Mouse (Mus musculus) erythroblast, embryonic 14.5 days (primary cell): ENCODE results near the gene Rpain.

ENCODE experiments used
- GATA1 ChIP-seq: IDR thresholded peaks from 2 replicates; pipeline ENCODE4 v1.6.1; 2012; ENCODE audit warnings: low read length, inconsistent platforms, mixed read lengths
- TAL1 ChIP-seq: IDR thresholded peaks from 3 replicates; pipeline ENCODE4 v1.6.1; 2012; ENCODE audit warnings: low read length, inconsistent platforms, mixed read lengths

- TF ChIP-seq TAL1, result no peak
- TF ChIP-seq GATA1, result no peak
These were observed 3.9 kb downstream of the Rpain start for GRCm38 (mm10) chr11:70973947-70974346.
